Mouse (Mus musculus) left cerebral cortex, adult 11 months (tissue): ENCODE measurements around the gene Ropn1.
A peak's percentile ranks its signal among the peaks of the same experiment; 100 is the strongest.
"Not testable (repeated sequence)": the region's sequence is repeated elsewhere in the genome, so short reads cannot be mapped to it uniquely, and the experiment has no call there.

ENCODE experiments used
- DNase-seq: peaks from one replicate; pipeline ENCODE4 v3.0.0; 2022; ENCODE audit warnings: low spot score

Gene Ropn1

DNA sequence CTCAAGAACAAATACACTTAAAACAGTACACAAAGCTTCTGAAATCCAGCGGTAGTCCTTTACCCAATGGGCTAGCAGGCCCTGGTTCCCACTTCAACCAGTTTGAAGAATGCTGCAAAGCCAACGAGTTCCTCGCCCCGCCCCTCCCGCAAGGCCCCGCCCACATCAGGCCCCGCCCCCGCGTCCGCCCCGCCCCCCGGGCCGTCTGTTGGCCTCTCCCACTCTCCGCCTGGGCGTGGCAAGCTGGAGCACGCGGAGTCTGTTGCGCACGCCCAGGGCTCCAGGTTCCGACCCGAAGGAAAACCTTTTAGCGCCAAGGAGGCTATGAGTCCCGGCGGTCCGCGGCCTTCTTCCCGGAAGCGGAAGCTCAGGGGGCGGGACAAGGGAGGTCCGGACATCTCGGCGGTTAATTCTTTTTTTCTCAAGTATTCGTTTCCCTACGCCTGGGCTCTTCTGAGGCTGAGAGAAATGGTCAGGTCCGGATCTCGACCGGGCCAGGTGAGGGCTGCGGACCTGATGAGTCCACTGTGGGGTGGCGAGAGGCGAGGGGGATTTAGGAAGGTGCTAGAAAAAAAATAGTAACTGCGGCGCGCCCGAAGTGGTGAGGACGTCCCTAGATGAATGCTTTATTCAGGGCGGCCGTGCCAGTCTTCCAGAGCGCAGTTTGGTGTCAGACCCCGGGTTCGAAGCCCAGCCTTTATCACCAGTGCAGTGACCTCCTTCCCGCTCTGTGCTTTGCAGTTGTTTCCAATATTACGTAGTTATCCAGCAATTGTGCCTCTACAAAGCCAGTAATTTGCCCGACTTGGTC is 40.8 kb downstream of the Ropn1 start, which contains the start of gene Ccdc14:
TSS of gene Ccdc14 (plus strand) at position 283 of the 811 bp plus-strand sequence.
- peak; percentile 76 for DNase-seq

DNA sequence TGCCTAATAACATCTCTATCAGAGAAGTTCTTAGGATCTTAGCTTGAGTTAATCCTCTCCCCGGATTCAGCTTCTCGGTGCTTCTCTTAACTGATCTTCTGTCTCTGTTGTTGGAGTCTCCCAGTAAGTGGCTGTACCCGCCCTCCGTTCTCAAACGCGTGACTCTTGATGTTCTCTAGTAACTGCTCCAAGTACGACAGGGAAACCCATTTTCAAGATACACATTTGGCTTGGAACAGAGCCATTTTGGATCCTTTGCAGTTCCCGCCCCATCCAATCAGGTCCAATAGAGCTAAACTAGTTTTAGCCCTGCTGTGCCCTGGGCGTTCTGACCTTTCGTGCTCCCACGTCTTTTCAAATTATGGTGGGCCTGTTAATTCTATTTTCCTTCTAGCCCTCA is 41.4 kb downstream of the Ropn1 start:
- no peak for DNase-seq

DNA sequence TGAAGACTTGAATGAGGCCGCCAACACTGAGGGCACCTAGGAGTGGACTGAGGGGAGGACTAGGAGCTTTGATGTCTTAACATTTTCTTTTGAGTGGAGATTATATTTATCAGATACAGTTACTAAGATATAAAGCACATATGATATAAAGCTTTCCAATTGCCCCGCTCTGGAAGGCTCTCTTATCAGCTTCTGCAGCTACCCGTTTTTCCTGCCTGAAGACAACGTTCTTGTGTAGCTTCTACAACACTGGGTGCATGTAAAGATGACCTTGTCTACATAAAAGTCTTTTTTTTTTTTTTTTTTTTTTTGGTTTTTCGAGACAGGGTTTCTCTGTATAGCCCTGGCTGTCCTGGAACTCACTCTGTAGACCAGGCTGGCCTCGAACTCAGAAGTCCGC is 44.8 kb downstream of the Ropn1 start:
- no peak for DNase-seq

DNA sequence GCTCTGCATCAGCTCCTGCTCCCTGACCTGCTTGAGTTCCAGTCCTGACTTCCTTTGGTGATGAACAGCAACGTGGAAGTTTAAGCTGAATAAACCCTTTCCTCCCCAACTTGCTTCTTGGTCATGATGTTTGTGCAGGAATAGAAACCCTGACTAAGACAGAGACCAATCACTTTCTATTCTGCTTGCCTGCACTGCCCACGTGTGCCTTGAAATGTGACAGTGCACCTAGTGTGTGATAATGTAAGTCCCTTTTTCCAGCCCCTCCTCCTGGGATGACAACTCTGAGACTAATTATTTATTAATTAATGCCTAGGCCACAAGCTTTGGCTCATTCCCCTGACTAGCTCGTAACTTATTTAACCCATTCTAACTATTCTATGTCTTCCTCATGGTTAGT is 49.0 kb downstream of the Ropn1 start:
- not testable (repeated sequence) for DNase-seq

DNA sequence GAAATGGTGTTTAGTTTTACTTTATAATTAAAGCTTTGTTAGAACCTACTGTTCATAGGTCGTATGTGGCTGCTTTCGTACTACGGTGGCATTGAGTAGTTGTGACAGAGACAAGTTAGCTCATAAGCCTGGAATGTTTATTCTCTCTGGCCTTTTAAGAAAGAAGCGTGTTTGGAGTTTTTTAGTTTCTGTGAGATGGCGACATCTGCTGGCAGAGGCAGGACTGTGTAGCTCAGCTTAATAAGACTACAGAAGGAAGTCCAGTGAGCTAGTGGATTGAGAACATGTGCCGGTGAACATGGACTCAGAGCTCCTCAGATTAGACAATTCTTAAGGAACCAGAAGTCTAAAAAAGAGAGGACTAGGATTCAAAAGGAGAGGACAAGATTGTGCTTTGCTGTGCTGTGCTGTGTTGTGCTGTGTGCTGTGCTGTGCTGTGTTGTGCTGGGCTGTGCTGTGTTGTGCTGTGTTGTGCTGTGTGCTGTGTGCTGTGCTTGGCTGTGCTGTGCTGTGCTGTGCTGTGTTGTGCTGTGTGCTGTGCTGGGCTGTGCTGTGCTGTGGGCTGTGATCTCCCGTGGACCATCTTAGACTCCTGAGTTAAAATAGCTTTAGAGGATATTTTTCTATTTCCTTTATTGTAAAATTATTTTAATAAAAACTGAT is 50.6 kb downstream of the Ropn1 start:
- DNase-seq, result peak; percentile 71

DNA sequence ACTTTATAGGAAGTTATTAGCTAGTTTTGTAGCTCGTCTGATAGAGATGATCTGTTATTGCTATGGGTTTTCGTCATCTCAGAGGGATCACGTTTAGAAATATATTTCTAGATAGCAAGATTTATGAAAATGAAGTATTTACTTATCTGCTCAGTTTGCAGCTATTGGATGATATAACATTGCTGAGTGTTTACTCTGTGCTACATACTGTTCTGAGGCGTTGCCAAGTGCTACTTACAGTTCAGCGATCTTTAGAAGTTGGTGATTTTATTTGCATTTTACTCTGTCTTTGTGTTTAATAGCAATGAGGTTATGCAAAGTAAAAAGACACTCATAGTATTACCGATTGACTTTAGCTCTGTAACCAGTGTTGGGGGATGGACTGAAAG is 51.1 kb downstream of the Ropn1 start:
- DNase-seq, result no peak

DNA sequence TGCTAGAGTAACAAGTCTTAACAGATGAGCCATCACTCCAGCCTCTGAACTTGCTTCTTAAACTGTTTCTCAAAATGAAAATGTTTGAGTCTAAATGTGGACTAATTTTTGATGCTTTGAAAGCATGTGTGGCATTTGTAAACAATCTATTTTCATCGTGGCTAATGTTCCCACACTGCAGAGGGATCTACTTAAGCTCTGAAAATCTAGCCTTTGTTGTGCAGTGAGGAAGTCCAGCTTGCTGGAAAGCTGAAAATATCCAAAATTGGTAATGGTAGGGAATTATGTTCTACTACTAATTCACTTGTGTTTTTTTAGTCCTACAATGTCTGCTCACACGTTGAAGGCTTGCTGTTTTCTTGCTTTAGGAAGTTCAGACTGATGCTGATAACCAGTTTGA is 56.3 kb downstream of the Ropn1 start:
- no peak for DNase-seq

DNA sequence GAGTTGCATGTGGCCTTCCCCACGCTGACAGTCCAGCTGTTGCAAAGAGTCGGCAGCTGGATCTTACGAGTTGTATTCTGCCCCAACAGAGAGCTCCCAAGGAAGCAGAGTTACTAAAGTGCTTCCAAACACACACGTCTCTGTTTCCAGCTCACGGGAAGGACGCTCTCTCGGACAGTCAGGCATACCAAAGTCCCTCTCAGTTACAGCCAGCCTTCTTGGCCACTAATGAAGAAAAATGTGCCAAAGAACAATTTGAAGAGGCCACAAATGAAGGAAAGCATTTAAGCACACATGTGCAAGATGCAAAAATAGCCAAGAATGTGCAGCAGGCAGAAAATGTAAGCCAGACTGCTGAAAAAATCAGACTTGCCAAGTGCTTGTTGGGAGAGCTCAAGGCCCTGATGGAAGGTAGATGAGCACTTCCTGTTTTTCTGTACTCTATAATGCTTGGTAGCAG is 56.8 kb downstream of the Ropn1 start:
- no peak for DNase-seq

DNA sequence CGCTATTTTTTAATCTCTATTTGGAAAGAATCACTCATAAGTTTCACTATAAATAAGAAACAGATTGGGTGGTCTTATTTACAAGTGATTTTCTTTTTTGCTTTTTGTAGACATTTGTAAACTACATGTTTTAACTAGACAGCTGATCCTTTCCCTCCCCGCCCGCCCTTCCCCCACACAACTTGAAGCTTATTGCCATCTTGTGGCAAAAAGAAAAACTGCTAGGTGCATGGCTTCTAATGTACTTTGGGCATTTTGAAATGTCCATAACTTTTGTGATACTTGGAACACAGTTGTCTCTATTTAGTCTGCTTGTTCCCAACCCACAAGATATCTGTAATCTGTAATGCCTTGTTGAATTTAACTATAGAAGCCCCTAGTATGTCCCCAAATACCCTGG is 61.8 kb downstream of the Ropn1 start:
- DNase-seq, result no peak

DNA sequence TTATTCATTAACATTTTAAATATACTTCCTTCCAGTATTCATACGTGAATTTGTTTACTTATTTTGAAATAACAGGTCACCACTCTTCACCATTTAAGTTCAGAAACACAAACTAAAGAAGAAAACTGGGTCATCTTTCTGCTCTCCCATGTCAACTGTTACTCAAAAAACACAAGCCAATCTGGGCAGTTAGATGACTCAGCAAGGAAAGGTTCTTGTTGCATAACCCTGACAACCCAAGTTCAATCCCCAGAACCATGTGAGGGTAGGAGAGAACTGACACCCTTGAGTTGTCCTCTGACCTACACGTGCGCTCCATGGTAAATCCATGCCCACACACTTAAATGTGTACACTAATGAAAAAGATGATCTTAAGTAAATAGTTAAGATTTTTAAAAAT is 75.4 kb downstream of the Ropn1 start:
- no peak for DNase-seq
